Mouse (Mus musculus) hindlimb bud, embryonic 11.5 days (tissue): Measurements from ENCODE around the gene Agtpbp1.

Experiments
- DNase-seq: peaks from one replicate; pipeline ENCODE4 v3.0.0-alpha.2; 2012; ENCODE audit warnings: low read depth, low spot score; ENCODE audit errors: extremely low spot score

The Agtpbp1 gene

DNA sequence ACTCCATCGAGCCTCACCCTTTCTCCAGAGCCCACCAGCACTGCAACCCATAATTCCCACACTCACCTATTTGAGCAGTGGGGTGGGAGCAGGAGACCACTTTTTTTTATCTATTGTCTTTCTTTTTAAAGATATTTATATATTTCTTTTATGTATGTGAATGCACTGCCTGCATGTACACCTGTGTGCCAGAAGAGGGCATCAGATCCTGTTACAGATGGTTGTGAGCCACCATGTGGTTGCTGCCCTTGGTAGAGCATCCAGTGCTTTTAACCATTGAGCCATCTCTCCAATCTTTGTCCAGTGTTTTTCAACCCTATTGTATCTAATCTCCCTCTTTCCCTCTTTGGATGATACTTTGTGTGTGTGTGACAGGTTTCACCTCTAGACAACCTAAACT is 150.5 kb downstream of the Agtpbp1 start:
- no peak for DNase-seq

DNA sequence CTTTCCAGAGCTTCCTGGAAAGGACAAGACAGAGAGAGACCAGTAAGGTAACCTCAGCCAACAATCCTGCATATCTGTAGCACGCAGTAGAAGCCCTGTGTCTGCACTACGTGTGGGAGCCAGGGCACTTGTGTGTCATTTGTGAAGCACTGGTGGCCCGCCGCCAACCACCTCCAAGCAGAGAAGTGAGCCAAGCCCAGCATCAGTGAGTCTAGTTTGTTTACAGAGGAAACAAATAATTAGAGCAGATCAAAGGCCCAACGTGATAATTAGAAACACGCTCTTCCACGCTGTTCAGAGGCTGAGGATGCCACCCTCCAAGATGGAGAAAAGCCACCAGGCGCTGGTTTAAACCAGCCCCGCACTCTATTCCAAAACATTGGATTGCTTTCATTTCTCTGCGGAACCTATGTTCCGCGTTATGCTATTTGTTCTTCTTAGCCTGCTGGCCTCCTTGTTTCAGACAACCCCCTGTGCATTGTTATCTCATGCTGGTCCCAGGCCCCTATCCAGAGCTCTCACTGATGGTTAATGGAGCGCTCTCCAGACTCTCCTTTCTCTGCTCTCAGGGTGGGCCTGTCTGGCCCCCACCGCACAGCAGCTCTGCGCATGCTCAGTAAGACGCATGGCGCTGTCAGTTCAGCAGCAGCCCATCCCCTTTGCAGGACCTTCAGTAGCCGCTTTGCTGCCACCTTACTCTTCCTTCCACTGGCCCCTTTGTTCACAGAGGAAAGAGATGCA is 153.7 kb downstream of the Agtpbp1 start:
- no peak for DNase-seq

- no peak for DNase-seq
These were observed 155.7 kb downstream of the Agtpbp1 start for GRCm38 (mm10) chr13:59429369-59429768.

- DNase-seq, result no peak
These were observed 161.2 kb downstream of the Agtpbp1 start for GRCm38 (mm10) chr13:59423871-59424270.

GRCm38 (mm10) chr13:59416530-59417230 is 168.3 kb downstream of the Agtpbp1 start:
- DNase-seq, result no peak

- no peak for DNase-seq
These were observed 171.1 kb downstream of the Agtpbp1 start for GRCm38 (mm10) chr13:59413885-59414284.

DNA sequence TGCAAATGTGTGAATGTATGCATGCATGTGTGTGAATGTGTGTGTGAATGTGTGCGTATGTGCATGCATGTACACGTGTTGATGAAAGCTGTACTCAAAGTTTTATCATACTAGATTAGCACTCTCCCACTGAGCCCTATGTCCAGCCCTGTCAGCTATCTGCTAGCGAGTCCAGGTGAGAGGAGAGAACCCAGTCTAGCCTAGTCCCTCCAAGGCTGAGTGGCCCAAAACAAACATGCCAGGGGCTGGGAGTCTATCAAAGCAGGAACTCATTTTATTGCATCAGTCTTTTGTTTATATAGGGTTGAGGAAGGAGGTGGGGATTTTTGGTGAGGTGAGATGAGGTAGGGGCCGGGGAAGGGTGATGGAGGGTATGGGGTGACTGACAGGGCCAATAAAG is 172.4 kb downstream of the Agtpbp1 start:
- no peak for DNase-seq

DNA sequence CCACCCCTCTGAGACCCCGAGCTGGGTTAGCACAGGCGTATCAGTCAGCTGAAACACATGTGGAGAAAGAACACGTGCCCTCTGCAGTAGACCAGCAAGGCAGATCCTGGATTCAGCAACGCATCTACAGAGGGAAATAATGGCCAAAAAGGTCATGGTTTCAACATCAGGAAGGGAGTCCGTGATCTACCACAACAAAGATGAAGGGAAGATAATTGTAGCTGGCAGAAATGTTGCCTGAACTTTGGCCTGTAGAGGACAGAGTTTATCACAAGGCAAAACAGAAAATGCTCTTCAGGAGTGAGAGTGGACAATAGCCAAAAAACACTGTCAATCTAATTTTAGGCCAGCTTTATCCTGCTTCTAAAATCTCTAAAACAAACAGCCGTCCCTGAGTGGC is 177.8 kb downstream of the Agtpbp1 start:
- no peak for DNase-seq

GRCm38 (mm10) chr13:59402026-59402775 is 182.8 kb downstream of the Agtpbp1 start:
- DNase-seq, result no peak

DNA sequence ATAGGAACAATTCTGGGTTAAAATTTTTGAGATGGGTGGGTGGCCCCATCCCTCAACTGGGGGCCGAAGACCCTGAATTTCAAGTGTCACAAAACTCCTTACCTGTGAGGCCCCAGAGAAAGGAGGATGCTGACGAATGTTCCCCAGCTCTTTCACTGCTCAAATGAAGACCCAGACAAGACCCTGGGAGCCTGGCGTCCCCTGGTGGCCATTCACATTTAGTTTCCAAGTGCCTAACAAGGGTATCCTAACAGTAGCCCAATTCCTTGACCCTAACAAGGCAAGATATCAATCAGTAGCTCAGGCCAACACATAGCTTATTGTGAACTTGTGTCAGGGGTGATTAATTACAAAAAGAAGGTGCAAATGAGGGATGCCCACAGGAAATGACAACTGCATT is 187.5 kb downstream of the Agtpbp1 start:
- DNase-seq, result peak; percentile 31
